Mouse (Mus musculus): ENCODE results near the gene Ebf3. TPM values are rescaled to one million over a fixed set of nuclear protein-coding genes. Genes with fewer than 3 reads are reported as not detected.
A peak's percentile ranks its signal among the peaks of the same experiment; 100 is the strongest.

Ebf3 gene
- polyA plus RNA-seq, 1 experiment: 0.70 TPM

GRCm38 (mm10) chr7:137321141-137321813 is 7.0 kb upstream of the Ebf3 start:
- H3K27me3 ChIP-seq (ENCODE audit: control insufficient read depth, insufficient read depth, low read length): peaks cover 71% of the 10 kb centered on the region
- WGBS: 2% methylated on average over 52 of the region's 52 CpGs
- H3K4me3 ChIP-seq (ENCODE audit: low read depth, low read length): no peak overlapping the region
- TF ChIP-seq POLR2A (IDR thresholded peaks at IDR 0.05; ENCODE audit: low read depth, low read length) (no peak), CTCF (IDR thresholded peaks at IDR 0.05; ENCODE audit: extremely low read depth, insufficient read length, insufficient replicate concordance, low read depth, low read length) (peak; percentile 54; the same call in 1 of the 2 replicates)
- H3K27ac ChIP-seq (ENCODE audit: insufficient read depth, low read depth, low read length): no peak overlapping the region
- H3K36me3 ChIP-seq (ENCODE audit: control insufficient read depth, insufficient read depth, low read length): no peaks in the 10 kb centered on the region
- peaks cover 2% of the 10 kb centered on the region; the same call in 1 of the 2 replicates for H3K4me1 ChIP-seq (ENCODE audit: control insufficient read depth, insufficient read depth, insufficient read length, low read length)

DNA sequence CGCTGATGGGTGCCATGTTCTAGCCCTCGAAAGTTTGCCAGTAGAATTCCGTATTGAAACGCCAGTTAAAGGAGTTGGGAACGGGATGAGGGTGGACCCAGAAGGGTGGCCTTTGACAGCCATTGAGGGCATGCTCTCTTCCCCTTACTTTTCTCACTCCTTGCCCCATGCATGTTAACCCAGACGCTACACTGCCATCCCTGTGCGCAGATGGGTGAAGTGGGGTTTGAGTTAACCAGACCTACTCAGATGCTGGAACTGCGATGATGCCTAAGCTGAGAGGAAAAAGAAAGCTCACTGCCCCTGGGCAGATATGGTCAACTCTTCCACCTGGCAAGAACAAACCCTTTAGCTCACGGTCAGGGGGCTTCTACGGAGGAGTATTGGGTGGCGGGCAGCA is 6.1 kb upstream of the Ebf3 start:
- Histone ChIP-seq H3K27ac (ENCODE audit: insufficient read depth, low read depth, low read length) (no peak overlapping the region), H3K36me3 (ENCODE audit: control insufficient read depth, insufficient read depth, low read length) (no peaks in the 10 kb centered on the region), H3K4me1 (ENCODE audit: control insufficient read depth, insufficient read depth, insufficient read length, low read length) (peaks cover 2% of the 10 kb centered on the region; the same call in 1 of the 2 replicates), H3K4me3 (ENCODE audit: low read depth, low read length) (no peak overlapping the region), H3K27me3 (ENCODE audit: control insufficient read depth, insufficient read depth, low read length) (peaks cover 78% of the 10 kb centered on the region)
- no peak for TF ChIP-seq POLR2A (IDR thresholded peaks at IDR 0.05; ENCODE audit: low read depth, low read length)
- TF ChIP-seq CTCF (IDR thresholded peaks at IDR 0.05; ENCODE audit: extremely low read depth, insufficient read length, insufficient replicate concordance, low read depth, low read length): no peak
- WGBS: 14% methylated on average over 11 of the region's 11 CpGs

DNA sequence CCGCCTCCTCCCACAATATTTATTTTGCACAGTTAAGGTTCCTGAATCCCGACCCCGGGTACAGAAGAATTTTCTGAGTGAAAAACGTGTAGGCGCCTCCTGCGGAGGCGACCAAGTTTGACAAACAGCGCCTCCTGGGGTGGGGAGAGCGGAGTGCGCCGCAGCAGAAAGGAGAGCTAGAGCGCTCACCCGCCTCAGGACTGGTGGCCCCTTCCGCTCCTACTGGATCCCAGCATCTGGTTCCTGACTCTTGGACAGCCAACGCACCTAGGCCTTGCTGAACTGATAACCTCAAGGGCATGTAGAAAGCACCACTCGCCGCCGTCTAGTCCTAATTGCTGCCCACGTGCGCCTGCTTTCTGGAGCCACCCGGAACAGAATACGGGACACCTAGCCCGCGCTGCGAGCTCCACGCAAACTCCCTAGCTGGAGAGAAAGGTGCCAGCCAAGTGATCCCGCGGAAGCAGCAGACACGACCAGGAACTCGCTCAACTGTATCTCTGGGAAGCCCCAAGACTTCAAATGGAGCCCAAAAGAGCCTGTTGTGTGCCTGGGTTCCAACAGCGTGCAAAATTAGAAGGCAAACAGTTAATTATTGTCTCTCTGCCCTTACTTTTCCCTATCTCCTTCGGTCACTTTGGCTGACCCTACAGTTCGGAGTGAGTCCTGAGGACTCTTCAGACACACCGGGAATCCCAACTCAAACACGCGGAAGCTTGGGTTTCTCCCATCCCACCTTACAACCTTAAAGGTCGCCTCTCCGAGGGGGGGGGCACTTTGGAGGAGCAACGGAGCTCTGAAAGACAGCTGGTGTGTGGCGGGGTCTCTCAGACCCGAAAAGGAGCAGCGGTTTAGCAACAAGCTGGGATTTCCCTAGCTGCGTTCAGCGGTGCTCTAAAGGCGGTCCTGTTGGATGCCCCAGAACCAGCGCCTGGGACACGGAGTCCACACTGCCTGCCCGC is 5.0 kb upstream of the Ebf3 start:
- TF ChIP-seq POLR2A (IDR thresholded peaks at IDR 0.05; ENCODE audit: low read depth, low read length): no peak
- peak; percentile 47; the same call in 1 of the 2 replicates for TF ChIP-seq CTCF (IDR thresholded peaks at IDR 0.05; ENCODE audit: extremely low read depth, insufficient read length, insufficient replicate concordance, low read depth, low read length)
- no peaks in the 10 kb centered on the region for H3K36me3 ChIP-seq (ENCODE audit: control insufficient read depth, insufficient read depth, low read length)
- H3K27me3 ChIP-seq (ENCODE audit: control insufficient read depth, insufficient read depth, low read length): peaks cover 89% of the 10 kb centered on the region
- H3K4me1 ChIP-seq (ENCODE audit: control insufficient read depth, insufficient read depth, insufficient read length, low read length): peaks cover 4% of the 10 kb centered on the region; the same call in 1 of the 2 replicates
- H3K27ac ChIP-seq (ENCODE audit: insufficient read depth, low read depth, low read length): no peak overlapping the region
- WGBS: 5% methylated on average over 48 of the region's 48 CpGs
- no peak overlapping the region for H3K4me3 ChIP-seq (ENCODE audit: low read depth, low read length)

DNA sequence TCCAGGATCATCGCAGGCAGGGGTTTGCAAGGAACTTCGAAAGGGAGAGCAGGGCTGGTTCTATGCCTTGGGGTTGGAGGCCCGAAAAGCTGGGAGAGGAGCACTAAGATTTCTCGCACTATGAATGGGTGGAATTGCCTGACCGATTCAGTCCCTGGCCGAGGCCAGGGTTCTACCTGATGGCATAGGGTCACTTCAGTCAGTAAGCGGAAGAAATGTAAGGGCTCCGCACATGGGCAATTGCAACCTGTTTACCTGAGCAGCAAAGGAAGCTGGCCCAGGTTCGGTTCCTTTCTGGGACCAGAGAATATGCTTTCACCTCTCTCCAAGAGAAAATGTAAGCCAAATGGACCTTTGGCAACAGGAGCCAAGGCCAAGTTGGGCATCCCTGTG is 4.1 kb upstream of the Ebf3 start:
- Histone ChIP-seq H3K27ac (ENCODE audit: insufficient read depth, low read depth, low read length) (no peak overlapping the region), H3K27me3 (ENCODE audit: control insufficient read depth, insufficient read depth, low read length) (peaks cover 95% of the 10 kb centered on the region), H3K4me3 (ENCODE audit: low read depth, low read length) (no peak overlapping the region), H3K36me3 (ENCODE audit: control insufficient read depth, insufficient read depth, low read length) (no peaks in the 10 kb centered on the region), H3K4me1 (ENCODE audit: control insufficient read depth, insufficient read depth, insufficient read length, low read length) (peaks cover 4% of the 10 kb centered on the region; the same call in 1 of the 2 replicates)
- no peak for TF ChIP-seq POLR2A (IDR thresholded peaks at IDR 0.05; ENCODE audit: low read depth, low read length)
- no peak for TF ChIP-seq CTCF (IDR thresholded peaks at IDR 0.05; ENCODE audit: extremely low read depth, insufficient read length, insufficient replicate concordance, low read depth, low read length)
- 10% methylated on average over 9 of the region's 9 CpGs for WGBS

DNA sequence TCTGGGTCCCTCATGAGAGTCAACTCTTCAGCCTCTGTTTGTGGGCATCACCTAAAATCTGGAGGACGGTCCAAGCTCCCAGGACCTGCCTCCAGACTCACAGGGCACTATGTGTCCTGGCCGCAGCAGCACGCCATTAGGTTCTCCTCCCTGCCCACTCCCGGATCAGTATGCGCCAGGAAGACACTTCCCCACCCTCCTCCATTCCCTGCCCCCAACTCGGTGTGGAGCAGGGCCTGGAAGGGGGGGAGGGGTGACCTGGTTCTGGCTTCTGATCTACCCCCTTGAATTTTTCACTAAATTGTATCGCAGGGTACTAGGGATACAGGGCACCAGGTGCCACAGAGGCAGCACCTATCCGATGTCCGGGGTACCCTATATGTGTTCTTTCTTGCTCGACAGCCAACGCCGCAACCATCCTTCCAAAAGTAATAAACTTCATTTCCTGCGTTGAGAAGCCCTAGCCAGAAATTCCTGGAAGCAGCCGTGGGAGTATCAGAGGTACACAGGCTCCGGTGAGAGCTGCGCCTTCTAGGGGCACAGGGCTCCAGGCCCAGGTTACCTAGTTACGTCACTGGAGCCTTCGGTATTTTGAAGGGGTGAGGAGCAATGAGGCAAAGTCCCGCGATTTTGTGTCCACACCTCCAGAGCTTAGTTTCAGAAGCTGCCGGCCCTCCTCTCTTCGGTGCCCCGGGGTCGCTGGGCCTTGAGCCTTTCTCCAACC is 3.6 kb upstream of the Ebf3 start:
- TF ChIP-seq CTCF (IDR thresholded peaks at IDR 0.05; ENCODE audit: extremely low read depth, insufficient read length, insufficient replicate concordance, low read depth, low read length): no peak
- no peak for TF ChIP-seq POLR2A (IDR thresholded peaks at IDR 0.05; ENCODE audit: low read depth, low read length)
- H3K4me1 ChIP-seq (ENCODE audit: control insufficient read depth, insufficient read depth, insufficient read length, low read length): peaks cover 10% of the 10 kb centered on the region
- H3K27ac ChIP-seq (ENCODE audit: insufficient read depth, low read depth, low read length): no peak overlapping the region
- 4% methylated on average over 24 of the region's 24 CpGs for WGBS
- H3K27me3 ChIP-seq (ENCODE audit: control insufficient read depth, insufficient read depth, low read length): peaks cover 95% of the 10 kb centered on the region
- H3K36me3 ChIP-seq (ENCODE audit: control insufficient read depth, insufficient read depth, low read length): no peaks in the 10 kb centered on the region
- H3K4me3 ChIP-seq (ENCODE audit: low read depth, low read length): no peak overlapping the region

DNA sequence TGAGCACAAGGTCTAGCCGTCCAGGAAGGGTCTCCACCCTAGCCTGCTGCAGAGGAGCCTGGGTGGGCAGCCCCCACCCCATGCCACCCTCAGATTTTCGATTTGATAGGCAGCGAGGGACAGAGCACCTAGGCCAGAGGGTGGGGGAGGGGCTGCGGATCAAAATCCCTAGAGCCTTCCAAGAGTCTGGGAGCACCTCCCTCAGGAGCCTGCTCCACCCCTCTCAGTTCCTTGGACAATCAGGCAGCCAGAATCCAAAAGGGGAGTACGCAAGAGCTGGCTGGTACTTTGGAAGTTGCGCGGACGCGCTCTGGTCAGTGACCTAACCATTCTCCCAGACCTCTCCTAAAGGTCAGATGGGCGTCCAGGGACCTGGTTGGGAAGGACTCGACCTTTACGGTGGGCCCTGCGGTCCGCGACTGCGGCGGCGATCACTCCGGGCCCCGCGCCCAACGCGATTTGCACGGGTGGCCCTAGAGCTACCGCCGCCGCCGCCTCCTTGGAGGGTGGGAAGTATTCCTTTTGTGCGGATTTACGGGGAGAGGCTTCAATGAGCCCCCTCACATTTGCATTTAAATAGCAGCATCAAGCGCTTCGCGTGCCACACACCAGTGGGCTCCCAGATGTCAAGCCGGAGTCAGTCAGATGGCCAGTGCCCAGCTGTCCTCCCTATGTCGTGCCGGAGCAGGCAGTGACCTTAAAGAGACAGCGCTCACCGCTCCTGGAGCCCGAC is 2.8 kb upstream of the Ebf3 start:
- Histone ChIP-seq H3K36me3 (ENCODE audit: control insufficient read depth, insufficient read depth, low read length) (no peaks in the 10 kb centered on the region), H3K27ac (ENCODE audit: insufficient read depth, low read depth, low read length) (no peak overlapping the region), H3K4me1 (ENCODE audit: control insufficient read depth, insufficient read depth, insufficient read length, low read length) (peaks cover 10% of the 10 kb centered on the region), H3K4me3 (ENCODE audit: low read depth, low read length) (no peak overlapping the region), H3K27me3 (ENCODE audit: control insufficient read depth, insufficient read depth, low read length) (peaks cover 95% of the 10 kb centered on the region)
- TF ChIP-seq POLR2A (IDR thresholded peaks at IDR 0.05; ENCODE audit: low read depth, low read length) (no peak), CTCF (IDR thresholded peaks at IDR 0.05; ENCODE audit: extremely low read depth, insufficient read length, insufficient replicate concordance, low read depth, low read length) (no peak)
- 5% methylated on average over 39 of the region's 39 CpGs for WGBS

Measured in small intestine, adult 2 months (tissue).